ENCODE assay signal across 21 mouse cellular contexts in genomic region chr11:57271687-57272086, GRCm38 (mm10).
DNase-seq lines count a peak whose midpoint lies in the region; ATAC-seq lines count a peak whose summit lies in the region.
"Had no signal": no experiment of that assay in that cellular context is flagged by ENCODE, and none has a peak within 500 bp of the region (broad histone marks: within the 10 kb centered on the region; RNA-seq: fewer than 3 reads in every experiment).

No protein-coding gene starts in this region.

- H3K36me3 ChIP-seq in limb, embryonic 10.5 days, result no peaks in the 10 kb centered on the region
- H3K36me3 ChIP-seq in kidney, embryonic 15.5 days, result no peaks in the 10 kb centered on the region
- H3K36me3 ChIP-seq in heart, embryonic 12.5 days, result no peaks in the 10 kb centered on the region
- H3K36me3 ChIP-seq: G1E; heart, embryonic 10.5 days; hindbrain, embryonic 15.5 days; liver, embryonic 15.5 days; neural tube, embryonic 12.5 days had no signal

- no peaks in the 10 kb centered on the region for H3K27me3 ChIP-seq in limb, embryonic 10.5 days (ENCODE audit: low read depth, poor library complexity, severe bottlenecking)
- H3K27me3 ChIP-seq in kidney, embryonic 15.5 days, result no peaks in the 10 kb centered on the region
- no peaks in the 10 kb centered on the region for H3K27me3 ChIP-seq in heart, embryonic 12.5 days (replicated peaks)
- H3K27me3 ChIP-seq: hindbrain, embryonic 15.5 days; liver, embryonic 15.5 days; neural tube, embryonic 12.5 days had no signal

- H3K27ac ChIP-seq in limb, embryonic 10.5 days, result no peak overlapping the region
- no peak overlapping the region for H3K27ac ChIP-seq in kidney, embryonic 15.5 days
- no peak overlapping the region for H3K27ac ChIP-seq in heart, embryonic 12.5 days (ENCODE audit: poor library complexity, severe bottlenecking)
- H3K27ac ChIP-seq: heart, embryonic 10.5 days; hindbrain, embryonic 15.5 days; kidney, postnatal 0 days; liver, embryonic 15.5 days; neural tube, embryonic 12.5 days had no signal

- H3K4me3 ChIP-seq in limb, embryonic 10.5 days, result no peak overlapping the region
- no peak overlapping the region for H3K4me3 ChIP-seq in kidney, embryonic 15.5 days (replicated peaks)
- H3K4me3 ChIP-seq in heart, embryonic 12.5 days, result no peak overlapping the region
- H3K4me3 ChIP-seq: erythroblast, embryonic 14.5 days; heart, embryonic 10.5 days; hindbrain, embryonic 15.5 days; liver, embryonic 15.5 days; neural tube, embryonic 12.5 days had no signal

- ATAC-seq in kidney, embryonic 15.5 days (replicated peaks; ENCODE audit: low FRiP score), result no peak
- ATAC-seq in heart, embryonic 12.5 days (ENCODE audit: insufficient number of reproducible peaks, low FRiP score), result no peak
- ATAC-seq: forebrain, embryonic 16.5 days; intestine, postnatal 0 days had no signal

- H3K4me2 ChIP-seq in kidney, embryonic 15.5 days, result no peak overlapping the region
- H3K4me2 ChIP-seq in heart, embryonic 12.5 days, result no peak overlapping the region
- H3K4me2 ChIP-seq: hindbrain, embryonic 15.5 days; liver, embryonic 15.5 days; neural tube, embryonic 12.5 days had no signal

- no peak overlapping the region for H3K9ac ChIP-seq in kidney, embryonic 15.5 days
- no peak overlapping the region for H3K9ac ChIP-seq in heart, embryonic 12.5 days
- H3K9ac ChIP-seq: hindbrain, embryonic 15.5 days; liver, embryonic 15.5 days; neural tube, embryonic 12.5 days had no signal

- WGBS in limb, embryonic 10.5 days, result 93% methylated on average over 8 of the region's 8 CpGs
- WGBS in kidney, embryonic 15.5 days, result 92% methylated on average over 8 of the region's 8 CpGs
- 79% methylated on average over 8 of the region's 8 CpGs for WGBS in heart, embryonic 12.5 days

- peak; percentile 63 to 74 for DNase-seq in frontal cortex, adult 2 months (ENCODE audit: extremely low spot score in 1 of 2, low spot score in 1 of 2)
- peak; percentile 73 to 89 for DNase-seq in layer of hippocampus, adult 18-20 months (ENCODE audit: low spot score in 2 of 2)
- DNase-seq in left cerebral cortex, adult 18-20 months (ENCODE audit: low spot score in 2 of 2), result peak; percentile 55 to 68
- DNase-seq in right cerebral cortex, postnatal 10 days (ENCODE audit: low spot score in 2 of 2), result peak; percentile 64 to 82
- DNase-seq in limb, embryonic 10.5 days (ENCODE audit: low spot score), result no peak
- DNase-seq in urinary bladder, postnatal 4 days (ENCODE audit: low spot score in 2 of 2), result no peak
- DNase-seq: cerebellum, adult 11-12 months; cerebellum, postnatal 36 days; heart, postnatal 14 days; lung, postnatal 36 days had no signal

- no peaks in the 10 kb centered on the region for H3K9me3 ChIP-seq in limb, embryonic 10.5 days (replicated peaks)
- H3K9me3 ChIP-seq in kidney, embryonic 15.5 days (replicated peaks), result no peaks in the 10 kb centered on the region
- H3K9me3 ChIP-seq in heart, embryonic 12.5 days (replicated peaks), result no peaks in the 10 kb centered on the region
- H3K9me3 ChIP-seq: heart, embryonic 10.5 days; hindbrain, embryonic 15.5 days; liver, embryonic 15.5 days; neural tube, embryonic 12.5 days had no signal

- no peaks in the 10 kb centered on the region for H3K4me1 ChIP-seq in limb, embryonic 10.5 days
- H3K4me1 ChIP-seq in kidney, embryonic 15.5 days, result no peaks in the 10 kb centered on the region
- H3K4me1 ChIP-seq in heart, embryonic 12.5 days (replicated peaks), result no peaks in the 10 kb centered on the region
- H3K4me1 ChIP-seq: heart, embryonic 10.5 days; hindbrain, embryonic 15.5 days; liver, embryonic 15.5 days; neural tube, embryonic 12.5 days had no signal

Comparison
In these comparisons a context has a peak if more than half of its experiments do, and no peak if none do; other contexts are left out.
1. DNase-seq: peak in frontal cortex, adult 2 months (2 of 2), layer of hippocampus, adult 18-20 months (2 of 2), left cerebral cortex, adult 18-20 months (2 of 2) and right cerebral cortex, postnatal 10 days (2 of 2); none in limb, embryonic 10.5 days (single experiment) and urinary bladder, postnatal 4 days (0 of 2).